31 mouse cellular contexts compared by ENCODE assay signal in genomic region chr4:3226488-3226887, GRCm38 (mm10). TPM values are rescaled to one million over a fixed set of nuclear protein-coding genes. Genes with fewer than 3 reads are reported as not detected.
"Had no signal": no experiment of that assay in that cellular context is flagged by ENCODE, and none has a peak within 500 bp of the region (broad histone marks: within the 10 kb centered on the region; RNA-seq: fewer than 3 reads in every experiment).

No protein-coding gene starts in this region.

- H3K27ac ChIP-seq: kidney, postnatal 0 days; layer of hippocampus, adult 2 months; limb, embryonic 13.5 days; liver, embryonic 12.5 days; liver, embryonic 15.5 days; stomach, postnatal 0 days had no signal

- H3K4me2 ChIP-seq: limb, embryonic 13.5 days; liver, embryonic 12.5 days; liver, embryonic 15.5 days; midbrain, embryonic 11.5 days had no signal

- H3K4me3 ChIP-seq: layer of hippocampus, adult 2 months; limb, embryonic 13.5 days; liver, embryonic 12.5 days; liver, embryonic 15.5 days had no signal

- H3K36me3 ChIP-seq: limb, embryonic 13.5 days; liver, embryonic 12.5 days; liver, embryonic 15.5 days had no signal

- H3K9ac ChIP-seq: limb, embryonic 13.5 days; liver, embryonic 12.5 days; liver, embryonic 15.5 days had no signal

- DNase-seq: kidney, adult 2 months; kidney, postnatal 25 days; layer of hippocampus, adult 9-11 months; liver; lung, adult 18-20 months; lung, postnatal 36 days; midbrain, embryonic 14.5 days; right cerebral cortex, postnatal 4 days; thymus, adult 2 months; thymus, postnatal 14 days; thymus, postnatal 4 days had no signal

- H3K27me3 ChIP-seq: limb, embryonic 13.5 days had no signal

- ATAC-seq: liver, embryonic 12.5 days had no signal

RNA-seq across cellular contexts. Expression of gene Vmn1r3, which starts 41.3 kb away (rescaled TPM):
- total RNA-seq: layer of hippocampus, adult 2 months; layer of hippocampus, postnatal 25 days; left cerebral cortex, adult 18-20 months; left cerebral cortex, postnatal 10 days; left cerebral cortex, postnatal 36 days; megakaryocyte progenitor cell, adult 5-6 weeks; megakaryocyte-erythroid progenitor cell, adult 5-6 weeks; midbrain, postnatal 0 days had no signal
- polyA plus RNA-seq: kidney, adult 2 months; kidney, embryonic 14.5 days; kidney, postnatal 0 days; large intestine, adult 2 months; limb, embryonic 13.5 days; liver, embryonic 12.5 days; liver, embryonic 15.5 days; lung, embryonic 16.5 days; midbrain, embryonic 11.5 days; midbrain, embryonic 14.5 days; midbrain, postnatal 0 days; neural tube, embryonic 11.5 days; neural tube, embryonic 14.5 days; stomach, embryonic 14.5 days; stomach, postnatal 0 days had no signal

RNA-seq across cellular contexts. Expression of gene Vmn1r2, which starts 59.4 kb away (rescaled TPM):
- total RNA-seq: layer of hippocampus, adult 2 months; layer of hippocampus, postnatal 25 days; left cerebral cortex, adult 18-20 months; left cerebral cortex, postnatal 10 days; left cerebral cortex, postnatal 36 days; megakaryocyte progenitor cell, adult 5-6 weeks; megakaryocyte-erythroid progenitor cell, adult 5-6 weeks; midbrain, postnatal 0 days had no signal
- polyA plus RNA-seq: kidney, adult 2 months; kidney, embryonic 14.5 days; kidney, postnatal 0 days; large intestine, adult 2 months; limb, embryonic 13.5 days; liver, embryonic 12.5 days; liver, embryonic 15.5 days; lung, embryonic 16.5 days; midbrain, embryonic 11.5 days; midbrain, embryonic 14.5 days; midbrain, postnatal 0 days; neural tube, embryonic 11.5 days; neural tube, embryonic 14.5 days; stomach, embryonic 14.5 days; stomach, postnatal 0 days; thymus, adult 2 months had no signal
